Comparison of ENCODE assay signal across 35 mouse cellular contexts in the genomic region with DNA sequence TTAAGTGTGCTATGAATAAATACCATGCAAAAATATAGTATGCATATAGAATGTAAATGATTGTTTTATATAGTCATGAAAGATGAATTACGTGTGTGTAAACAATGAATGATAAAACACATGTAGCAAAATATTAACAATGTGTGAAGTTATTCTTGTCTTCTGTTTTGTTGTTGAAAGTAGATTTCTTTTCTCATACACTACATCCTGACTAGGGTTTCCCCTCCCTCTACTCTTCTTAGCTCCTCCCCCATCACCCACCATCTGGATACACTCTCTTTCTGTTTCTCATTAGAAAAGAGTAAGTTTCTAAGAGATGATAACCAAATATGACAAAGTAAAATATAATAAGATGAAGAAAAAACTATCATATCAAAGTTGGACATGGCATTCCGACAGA.
"Had no signal": no experiment of that assay in that cellular context is flagged by ENCODE, and none has a peak within 500 bp of the region (broad histone marks: within the 10 kb centered on the region; RNA-seq: fewer than 3 reads in every experiment).

No protein-coding gene starts in this region.

- H3K9me3 ChIP-seq: heart, embryonic 10.5 days; heart, embryonic 12.5 days; heart, embryonic 13.5 days; heart, embryonic 15.5 days; hindbrain, embryonic 10.5 days; hindbrain, embryonic 12.5 days; hindbrain, embryonic 13.5 days; hindbrain, embryonic 15.5 days; intestine, embryonic 15.5 days; kidney, embryonic 15.5 days had no signal

- ATAC-seq: hindbrain, embryonic 16.5 days; hindbrain, postnatal 0 days; inflammation-experienced regulatory T-cells, adult 6 months; intestine, embryonic 15.5 days; intestine, embryonic 16.5 days; intestine, postnatal 0 days had no signal

- H3K36me3 ChIP-seq: heart, embryonic 10.5 days; heart, embryonic 12.5 days; heart, embryonic 13.5 days; heart, embryonic 15.5 days; hindbrain, embryonic 10.5 days; hindbrain, embryonic 12.5 days; hindbrain, embryonic 13.5 days; hindbrain, embryonic 15.5 days; intestine, embryonic 15.5 days; kidney, embryonic 15.5 days had no signal

- H3K27ac ChIP-seq: heart, adult 2 months; heart, embryonic 10.5 days; heart, embryonic 13.5 days; heart, embryonic 15.5 days; hindbrain, embryonic 10.5 days; hindbrain, embryonic 12.5 days; hindbrain, embryonic 13.5 days; hindbrain, embryonic 14.5 days; hindbrain, embryonic 15.5 days; hindbrain, postnatal 0 days; intestine, embryonic 15.5 days; kidney, embryonic 15.5 days; kidney, postnatal 0 days; layer of hippocampus, adult 2 months had no signal

- DNase-seq: heart, adult 2 months; heart, postnatal 10 days; heart, postnatal 14 days; heart, postnatal 36 days; heart, postnatal 4 days; kidney, adult 11 months; kidney, adult 18-20 months; kidney, adult 2 months; kidney, adult 8-10 months; kidney, adult 9 months; kidney, postnatal 10 days; kidney, postnatal 14 days; kidney, postnatal 25 days; kidney, postnatal 36 days; kidney, postnatal 4 days; layer of hippocampus, adult 9-11 months had no signal

- H3K9ac ChIP-seq: heart, embryonic 12.5 days; heart, embryonic 13.5 days; heart, embryonic 15.5 days; hindbrain, embryonic 12.5 days; hindbrain, embryonic 13.5 days; hindbrain, embryonic 14.5 days; hindbrain, embryonic 15.5 days; intestine, embryonic 15.5 days; kidney, embryonic 15.5 days had no signal

- H3K4me2 ChIP-seq: heart, embryonic 11.5 days; heart, embryonic 12.5 days; heart, embryonic 13.5 days; heart, embryonic 15.5 days; hindbrain, embryonic 12.5 days; hindbrain, embryonic 13.5 days; hindbrain, embryonic 14.5 days; hindbrain, embryonic 15.5 days; intestine, embryonic 15.5 days; kidney, embryonic 15.5 days had no signal

- H3K4me1 ChIP-seq: heart, embryonic 10.5 days; heart, embryonic 12.5 days; heart, embryonic 13.5 days; heart, embryonic 15.5 days; hindbrain, embryonic 13.5 days; hindbrain, embryonic 15.5 days; intestine, embryonic 15.5 days had no signal

- H3K27me3 ChIP-seq: heart, embryonic 12.5 days; heart, embryonic 13.5 days; heart, embryonic 15.5 days; hindbrain, embryonic 12.5 days; hindbrain, embryonic 13.5 days; hindbrain, embryonic 15.5 days; intestine, embryonic 15.5 days; kidney, embryonic 15.5 days had no signal

- H3K4me3 ChIP-seq: heart, adult 2 months; heart, embryonic 10.5 days; heart, embryonic 12.5 days; heart, embryonic 13.5 days; heart, embryonic 15.5 days; hindbrain, embryonic 10.5 days; hindbrain, embryonic 12.5 days; hindbrain, embryonic 13.5 days; hindbrain, embryonic 15.5 days; intestine, embryonic 15.5 days; kidney, embryonic 15.5 days; layer of hippocampus, adult 2 months had no signal
